ENCODE assay signal across 8 mouse cellular contexts in the genomic region with DNA sequence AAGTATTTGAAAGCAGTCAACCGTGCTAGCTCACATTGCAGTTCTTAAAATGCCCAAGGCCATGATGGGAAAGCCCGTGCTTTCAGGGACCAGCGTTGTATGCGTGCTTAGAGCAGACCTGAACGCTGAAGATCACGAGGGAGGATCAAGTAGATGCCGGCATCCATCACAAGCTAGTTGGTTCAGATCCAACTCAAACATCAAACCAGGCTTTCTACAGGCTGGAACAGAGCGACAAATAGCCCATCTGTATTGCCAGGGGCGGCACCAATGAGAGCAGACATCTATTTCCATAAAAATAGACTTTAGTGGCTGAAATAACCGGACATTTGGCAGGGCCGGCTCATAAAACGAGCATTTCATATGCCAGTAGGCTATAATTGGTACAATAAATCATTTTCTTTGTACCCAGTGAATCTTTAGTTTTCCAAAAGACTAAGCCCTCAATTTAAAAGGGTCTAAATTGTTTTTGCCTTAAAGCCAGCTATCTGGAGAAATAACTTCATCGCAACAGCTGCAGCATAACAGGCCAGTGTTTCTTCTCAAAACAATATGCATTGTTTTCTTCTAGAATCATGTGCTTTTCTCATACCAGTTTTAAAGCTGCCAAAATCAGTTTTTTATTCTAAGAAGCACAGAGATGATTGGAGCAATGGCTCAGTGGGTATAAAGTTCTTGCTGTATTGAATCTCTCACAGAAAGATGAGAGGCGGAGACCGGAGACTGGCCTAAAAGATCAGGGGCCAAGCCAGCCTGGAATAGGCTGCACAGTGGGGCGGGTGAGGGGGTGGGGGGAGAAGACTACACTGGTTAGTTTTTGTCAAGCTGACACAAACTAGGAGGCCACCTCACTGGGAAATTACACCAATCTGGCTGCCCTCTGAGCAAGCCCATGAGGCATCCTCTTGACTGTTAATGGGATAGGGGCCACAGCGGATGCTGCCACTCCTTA. TPM values are rescaled to one million over a fixed set of nuclear protein-coding genes. Genes with fewer than 3 reads are reported as not detected.
DNase-seq lines count a peak whose midpoint lies in the region; ATAC-seq lines count a peak whose summit lies in the region.

No protein-coding gene starts in this region.

- 53% methylated on average over 17 of the region's 17 CpGs for WGBS in midbrain, embryonic 12.5 days

- H3K4me3 ChIP-seq in midbrain, embryonic 12.5 days, result peak overlapping the region; percentile 25

- 0 out of 2 replicates have a peak overlapping the region, but pooled peaks have one; percentile 12 for H3K9ac ChIP-seq in midbrain, embryonic 12.5 days (replicated peaks)

- H3K27me3 ChIP-seq in midbrain, embryonic 12.5 days, result no peaks in the 10 kb centered on the region

- peak overlapping the region; percentile 7; the same call in 1 of the 2 replicates for H3K27ac ChIP-seq in midbrain, embryonic 12.5 days (replicated peaks)

- DNase-seq in embryo, embryonic 10 days (ENCODE audit: low spot score), result peak; percentile 25
- DNase-seq in embryo, embryonic 9.5 days (ENCODE audit: extremely low spot score), result no peak
- DNase-seq in thymus, postnatal 14 days, result peak; percentile 2
- no peak for DNase-seq in thymus, postnatal 10 days (ENCODE audit: low spot score in 2 of 2)
- peak; percentile 9 to 38 for DNase-seq in kidney, postnatal 4 days
- DNase-seq in gastrocnemius, postnatal 14 days, result no peak
- no peak for DNase-seq in cerebellum, adult 11 months

- ATAC-seq in midbrain, embryonic 12.5 days (ENCODE audit: low FRiP score, low read depth), result peak; percentile 51

- no peaks in the 10 kb centered on the region for H3K9me3 ChIP-seq in midbrain, embryonic 12.5 days

- peaks cover 11% of the 10 kb centered on the region for H3K4me1 ChIP-seq in midbrain, embryonic 12.5 days

- no peaks in the 10 kb centered on the region for H3K36me3 ChIP-seq in midbrain, embryonic 12.5 days

- H3K4me2 ChIP-seq in midbrain, embryonic 12.5 days (replicated peaks), result peak overlapping the region; percentile 47

- intact Hi-C loops in gastrocnemius, postnatal 14 days (cut with DNase I; ENCODE audit: low total_unique reads), result loop anchor here (10.0 kb wide), 1 partner anchor 84 kb away; no protein-coding TSS in a partner anchor

RNA-seq across cellular contexts. Expression of a gene that starts 14.9 kb away (rescaled TPM):
- 11.5 and 12.4 TPM in 2 replicates for polyA plus RNA-seq in midbrain, embryonic 12.5 days (2016; fragmentation: Nextera tagmentation; extraction: Ambion mirVana)
- 1 to 10 TPM; 5.0 to 5.7 TPM for total RNA-seq in gastrocnemius, postnatal 14 days (2021)

Comparison
In these comparisons a context has a peak if more than half of its experiments do, and no peak if none do; other contexts are left out.
1. DNase-seq: peak in embryo, embryonic 10 days (single experiment), thymus, postnatal 14 days (single experiment) and kidney, postnatal 4 days (2 of 2); none in embryo, embryonic 9.5 days (single experiment), thymus, postnatal 10 days (0 of 2), gastrocnemius, postnatal 14 days (single experiment) and cerebellum, adult 11 months (single experiment).